Mouse (Mus musculus) central nervous system, embryonic 11.5 days (tissue): ENCODE data around the gene Tpm4. TPM values are rescaled to one million over a fixed set of nuclear protein-coding genes. Genes with fewer than 3 reads are reported as not detected.

Experiments
- polyA plus RNA-seq: library from polyadenylated mRNA; depleted of rRNA; stranded (reverse); fragments of >200 nt; gene quantifications from 2 replicates; pipeline ENCODE4 v1.2.3, GENCODE M21; 2012; rRNA removed

Gene Tpm4
- polyA plus RNA-seq = 409 and 947 TPM in 2 replicates

DNA sequence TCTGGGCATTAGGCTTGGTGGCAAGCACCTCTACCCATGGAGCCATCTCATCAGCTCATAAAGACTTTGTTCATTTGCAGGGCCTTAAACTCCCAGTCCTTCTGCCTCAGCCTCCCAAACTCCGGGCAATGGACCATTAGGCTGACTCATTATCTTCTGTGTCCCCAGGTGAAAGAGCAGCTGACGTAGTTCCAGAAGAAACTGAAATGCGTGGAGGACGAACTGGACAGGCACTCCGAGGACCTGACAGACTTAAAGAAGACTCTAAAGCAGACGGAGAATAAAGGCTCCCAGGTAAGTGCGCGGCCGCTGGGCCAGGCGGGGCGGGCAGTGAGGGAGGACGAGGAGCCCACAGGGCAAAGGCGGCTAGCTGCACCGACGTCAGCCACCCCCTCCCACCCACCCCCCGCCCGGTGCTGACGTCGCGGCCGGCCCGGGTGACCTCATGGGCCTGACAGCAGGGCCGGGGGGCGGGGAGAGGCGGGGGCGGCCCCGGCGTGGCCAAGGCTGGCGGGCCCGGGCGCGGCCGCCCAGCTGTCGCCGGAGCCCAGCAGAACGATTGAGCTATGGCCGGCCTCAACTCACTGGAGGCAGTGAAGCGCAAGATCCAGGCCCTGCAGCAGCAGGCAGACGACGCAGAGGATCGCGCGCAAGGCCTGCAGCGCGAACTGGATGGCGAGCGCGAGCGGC lies at the start of gene Tpm4:
Gene Tpm4, plus strand, starts transcription at position 220 of the 690 bp plus-strand sequence.

DNA sequence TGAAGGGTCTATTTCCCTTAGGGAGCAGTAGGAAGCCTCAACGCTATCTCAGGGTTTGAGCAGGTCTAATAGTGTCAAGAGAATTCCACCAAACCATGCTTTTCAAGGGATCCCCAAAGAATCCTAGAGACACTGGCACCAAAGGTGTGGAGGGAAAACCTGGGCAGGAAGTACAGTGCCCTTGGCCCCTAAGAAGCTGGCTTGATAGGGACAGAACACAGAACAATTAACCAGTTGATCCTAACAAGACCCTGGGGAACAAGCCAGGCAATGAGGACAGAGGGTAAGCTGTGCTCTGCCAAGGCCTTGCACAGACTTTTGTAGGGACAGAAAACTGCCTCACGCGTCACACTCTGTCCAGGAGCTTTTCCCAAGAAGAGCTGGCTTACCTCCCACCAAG lies 28.0 kb upstream of the Tpm4 start, which contains the start of gene Olfr374:
Gene Olfr374, plus strand, starts transcription at position 301 of the 400 bp plus-strand sequence.

DNA sequence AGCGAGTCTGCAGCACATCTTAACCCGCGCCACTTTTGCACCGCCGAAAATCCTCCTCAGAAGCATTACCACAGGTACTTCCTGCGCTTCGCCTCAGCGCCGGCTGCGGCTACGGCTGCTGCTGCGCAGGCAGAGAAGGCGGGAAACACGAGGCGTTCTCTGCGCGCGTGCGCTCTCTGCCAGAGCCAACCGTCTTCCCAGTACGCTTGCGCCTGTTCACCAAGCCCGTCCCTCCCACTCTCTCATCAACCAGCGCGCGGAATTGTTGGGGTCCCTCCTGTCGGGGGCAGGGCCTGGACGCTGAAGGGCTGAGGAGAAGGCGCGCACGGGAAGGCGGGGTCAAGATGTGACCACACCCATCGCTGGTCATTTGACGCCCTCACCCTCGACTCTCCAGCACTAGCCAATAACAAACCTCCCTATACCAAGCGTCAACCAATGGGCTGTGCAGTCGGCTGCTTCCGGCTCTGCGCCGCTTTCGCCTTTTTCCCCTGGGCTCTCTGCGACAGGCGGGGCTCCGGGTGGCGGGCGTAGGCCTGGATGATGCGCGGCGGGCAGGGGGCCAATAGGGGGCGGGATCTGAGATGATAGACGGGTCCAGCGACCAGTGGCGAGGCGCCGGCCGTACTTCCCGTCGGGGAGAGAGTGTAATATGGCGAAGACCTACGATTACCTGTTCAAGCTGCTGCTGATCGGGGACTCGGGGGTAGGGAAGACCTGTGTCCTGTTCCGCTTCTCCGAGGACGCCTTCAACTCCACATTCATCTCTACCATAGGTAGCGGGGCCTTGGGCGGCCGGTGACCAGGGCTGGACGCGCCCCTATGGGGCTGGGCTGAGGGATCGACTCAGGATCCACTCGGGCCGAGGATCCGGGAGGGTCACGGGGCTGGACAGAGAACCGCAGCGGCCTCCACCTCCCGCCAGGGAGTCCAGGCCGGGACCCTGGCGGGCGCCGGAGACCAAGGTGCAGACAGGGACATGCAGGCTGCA lies 26.2 kb downstream of the Tpm4 start, which contains the start of gene Rab8a:
Gene Rab8a, plus strand, starts transcription at position 494 of the 991 bp plus-strand sequence.

DNA sequence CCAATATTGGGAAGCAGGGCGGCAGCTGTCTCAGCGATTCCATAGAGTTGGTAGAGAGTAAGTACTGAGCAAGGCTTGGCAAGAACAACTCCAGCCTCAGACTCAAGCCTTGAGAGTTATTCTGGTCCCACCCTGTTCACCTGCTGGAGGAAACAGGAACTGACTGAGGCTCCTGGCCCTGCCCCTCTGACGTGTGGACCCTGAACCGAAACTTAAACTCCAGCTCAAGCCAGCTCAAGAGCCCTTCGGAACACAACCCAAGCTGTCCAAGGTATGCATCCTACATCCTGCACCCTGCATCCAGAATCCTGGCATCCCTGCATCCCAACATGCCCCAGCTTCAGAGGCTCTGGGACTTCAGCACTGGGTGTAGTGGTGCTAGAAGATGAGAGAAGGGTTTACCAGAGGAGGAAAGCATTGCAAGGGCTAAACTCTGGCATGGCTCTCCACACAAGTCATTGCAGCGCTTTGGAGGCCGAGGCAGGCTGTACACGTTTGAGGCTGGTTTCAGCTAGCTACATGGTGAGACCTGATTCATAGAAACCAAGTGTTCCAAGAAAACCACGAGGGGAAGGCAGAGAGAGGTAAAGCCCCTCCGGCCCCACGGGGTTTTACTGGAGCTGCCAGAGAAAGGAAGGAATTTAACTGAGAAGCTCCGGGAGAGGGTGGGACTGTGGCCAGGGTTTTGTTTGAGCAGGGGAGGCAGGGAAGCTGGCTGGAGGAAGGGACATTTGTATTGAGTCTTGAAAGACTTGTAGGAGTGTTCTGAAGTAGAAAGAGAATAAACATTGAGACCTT lies 54.8 kb downstream of the Tpm4 start, which contains the start of gene Hsh2d:
Gene Hsh2d, plus strand, starts transcription at position 222 of the 798 bp plus-strand sequence.

Other genes with a start within 250 kb of the Tpm4 start
- gene Zfp882, start 226.4 kb upstream of the Tpm4 start, polyA plus RNA-seq = 9.3 and 10.3 TPM in 2 replicates
- 21.6 and 25.9 TPM in 2 replicates for gene Zfp617, start 226.3 kb upstream of the Tpm4 start, polyA plus RNA-seq
- gene Zfp961, start 183.9 kb upstream of the Tpm4 start, polyA plus RNA-seq = 20.2 and 30.8 TPM in 2 replicates
- 0.24 and 0.27 TPM in 2 replicates for gene Cyp4f18, start 125.3 kb upstream of the Tpm4 start, polyA plus RNA-seq
- gene Olfr372, start 93.8 kb upstream of the Tpm4 start, polyA plus RNA-seq = not detected in 2 replicates
- gene Olfr373, start 51.8 kb upstream of the Tpm4 start, polyA plus RNA-seq = not detected in 2 replicates
- not detected in 2 replicates for gene Olfr374, start 27.9 kb upstream of the Tpm4 start, polyA plus RNA-seq
- 104 and 139 TPM in 2 replicates for gene Rab8a, start 26.2 kb downstream of the Tpm4 start, polyA plus RNA-seq
- 0.05 and 0.07 TPM in 2 replicates for gene Hsh2d, start 54.7 kb downstream of the Tpm4 start, polyA plus RNA-seq
- 0.02 TPM in 1 of 2 replicates, not detected in the other for gene Cib3, start 77.9 kb downstream of the Tpm4 start, polyA plus RNA-seq
- gene Gm11034, start 78.7 kb downstream of the Tpm4 start, polyA plus RNA-seq = not detected in 2 replicates
- gene Fam32a, start 84.8 kb downstream of the Tpm4 start, polyA plus RNA-seq = 81.2 and 93.7 TPM in 2 replicates
- 128 and 134 TPM in 2 replicates for gene Ap1m1, start 105.0 kb downstream of the Tpm4 start, polyA plus RNA-seq
- gene Gm10282, start 170.3 kb downstream of the Tpm4 start, polyA plus RNA-seq = 31.6 and 43.2 TPM in 2 replicates
- 6.4 and 7.1 TPM in 2 replicates for gene Klf2, start 184.1 kb downstream of the Tpm4 start, polyA plus RNA-seq